Mouse (Mus musculus) retina, adult 2 months (tissue): ENCODE results near the gene Fbxl21.

Source experiments
- DNase-seq: peaks from one replicate; pipeline ENCODE4 v3.0.0-alpha.2; 2012; ENCODE audit warnings: low read depth, low spot score

Gene Fbxl21

GRCm38 (mm10) chr13:56534931-56535330 is 12.7 kb downstream of the Fbxl21 start:
- no peak for DNase-seq

GRCm38 (mm10) chr13:56535570-56535969 is 13.3 kb downstream of the Fbxl21 start:
- no peak for DNase-seq

GRCm38 (mm10) chr13:56537026-56537425 is 14.8 kb downstream of the Fbxl21 start:
- DNase-seq = no peak

- DNase-seq = no peak
Measured at GRCm38 (mm10) chr13:56539846-56540245, 17.6 kb downstream of the Fbxl21 start.

- no peak for DNase-seq
Measured at GRCm38 (mm10) chr13:56543805-56544204, 21.5 kb downstream of the Fbxl21 start.

GRCm38 (mm10) chr13:56544956-56545355 is 22.7 kb downstream of the Fbxl21 start:
- DNase-seq = no peak

- no peak for DNase-seq
Measured at GRCm38 (mm10) chr13:56548401-56548800, 26.1 kb downstream of the Fbxl21 start, which contains the start of gene Lect2. TSS of gene Lect2 (minus strand) at chr13:56548502.

GRCm38 (mm10) chr13:56549364-56549763 is 27.1 kb downstream of the Fbxl21 start:
- DNase-seq = no peak

GRCm38 (mm10) chr13:56550574-56550973 is 28.3 kb downstream of the Fbxl21 start:
- DNase-seq = no peak

GRCm38 (mm10) chr13:56551661-56552060 is 29.4 kb downstream of the Fbxl21 start:
- no peak for DNase-seq

GRCm38 (mm10) chr13:56553923-56554322 is 31.7 kb downstream of the Fbxl21 start:
- no peak for DNase-seq

GRCm38 (mm10) chr13:56554409-56554808 is 32.1 kb downstream of the Fbxl21 start:
- DNase-seq = no peak

GRCm38 (mm10) chr13:56555957-56556356 is 33.7 kb downstream of the Fbxl21 start:
- DNase-seq = no peak

- no peak for DNase-seq
Measured at GRCm38 (mm10) chr13:56556701-56557100, 34.4 kb downstream of the Fbxl21 start.

GRCm38 (mm10) chr13:56558811-56559210 is 36.5 kb downstream of the Fbxl21 start:
- no peak for DNase-seq

- no peak for DNase-seq
Measured at GRCm38 (mm10) chr13:56559841-56560370, 37.6 kb downstream of the Fbxl21 start.

- DNase-seq = no peak
Measured at GRCm38 (mm10) chr13:56561129-56561528, 38.9 kb downstream of the Fbxl21 start.

GRCm38 (mm10) chr13:56563075-56563474 is 40.8 kb downstream of the Fbxl21 start:
- no peak for DNase-seq

GRCm38 (mm10) chr13:56566336-56566735 is 44.1 kb downstream of the Fbxl21 start:
- no peak for DNase-seq

GRCm38 (mm10) chr13:56571645-56572044 is 49.4 kb downstream of the Fbxl21 start:
- no peak for DNase-seq

- DNase-seq = no peak
Measured at GRCm38 (mm10) chr13:56575074-56575473, 52.8 kb downstream of the Fbxl21 start.

- no peak for DNase-seq
Measured at GRCm38 (mm10) chr13:56575701-56576321, 53.5 kb downstream of the Fbxl21 start.

GRCm38 (mm10) chr13:56578097-56578496 is 55.8 kb downstream of the Fbxl21 start:
- DNase-seq = no peak

GRCm38 (mm10) chr13:56580450-56580849 is 58.2 kb downstream of the Fbxl21 start:
- no peak for DNase-seq
